Mouse (Mus musculus) lung, embryonic 14.5 days (tissue): ENCODE measurements at regions not wholly inside any gene's neighbourhood (a gene's known extent, or its start where the extent isn't known, plus 50 kb on each side); places are given as distances from the start of the nearest gene placed in this dataset.
A peak's percentile ranks its signal among the peaks of the same experiment; 100 is the strongest.

Experiments
- ATAC-seq: fragments of 200-750 bp; cut with Nextera tagmentation; 2 replicates; pipeline ENCODE4 v1.8.0; 2017; ENCODE audit warnings: mild to moderate bottlenecking, moderate TSS enrichment, moderate library complexity; ENCODE audit not compliant: insufficient read depth
- DNase-seq: peaks from one replicate; pipeline ENCODE4 v3.0.0-alpha.2; 2015
- H3K27ac ChIP-seq: fragments of 300-500 bp; sonication (generic); 2 replicates; pipeline ENCODE4 v1.5.1; 2014; ENCODE audit warnings: low read depth, mild to moderate bottlenecking, moderate library complexity
- H3K27me3 ChIP-seq: fragments of 300-500 bp; sonication (generic); 2 replicates; pipeline ENCODE4 v1.6.1; 2014; ENCODE audit warnings: low read length, control low read depth; ENCODE audit not compliant: insufficient read depth
- H3K36me3 ChIP-seq: fragments of 300-500 bp; sonication (generic); 2 replicates; pipeline ENCODE4 v1.6.1; 2014; ENCODE audit warnings: control low read depth; ENCODE audit not compliant: insufficient read depth
- H3K4me1 ChIP-seq: fragments of 300-500 bp; sonication (generic); 2 replicates; pipeline ENCODE4 v1.6.1; 2014; ENCODE audit warnings: antibody characterized with exemption, control low read depth; ENCODE audit not compliant: insufficient read depth
- H3K4me2 ChIP-seq: fragments of 300-500 bp; sonication (generic); 2 replicates; pipeline ENCODE4 v1.6.1; 2014; ENCODE audit warnings: mild to moderate bottlenecking
- H3K4me3 ChIP-seq: fragments of 300-500 bp; sonication (generic); 2 replicates; pipeline ENCODE4 v1.5.1; 2014; ENCODE audit warnings: low read depth, low read length
- H3K9ac ChIP-seq: fragments of 300-500 bp; sonication (generic); 2 replicates; pipeline ENCODE4 v1.6.1; 2014
- H3K9me3 ChIP-seq: fragments of 300-500 bp; sonication (generic); 2 replicates; pipeline ENCODE4 v1.6.1; 2016; ENCODE audit warnings: low read depth, low read length, control low read depth
- CTCF ChIP-seq: IDR thresholded peaks from 2 replicates; pipeline ENCODE4 v1.5.1; 2016; ENCODE audit warnings: antibody characterized with exemption, low read depth
- WGBS: fragments of 180-500 bp; shearing (Covaris S2); extraction: QIAGEN DNeasy Blood & Tissue Kit; methylation state at CpG from one replicate; pipeline ENCODE4 v1.1.7; 2014; 5-methylcytosine and 5-hydroxymethylcytosine counted together

GRCm38 (mm10) chr12:71763194-71763593 lies 67.7 kb upstream of the Daam1 start:
- Histone ChIP-seq H3K4me2 (no peak overlapping the region), H3K4me1 (no peaks in the 10 kb centered on the region), H3K9me3 (no peaks in the 10 kb centered on the region), H3K36me3 (no peaks in the 10 kb centered on the region), H3K27me3 (no peaks in the 10 kb centered on the region), H3K9ac (no peak overlapping the region), H3K27ac (no peak overlapping the region), H3K4me3 (no peak overlapping the region)
- no peak for ATAC-seq
- peak; percentile 69 for DNase-seq
- TF ChIP-seq CTCF, result peak; percentile 67
- 53% methylated on average over 4 of the region's 4 CpGs for WGBS

DNA sequence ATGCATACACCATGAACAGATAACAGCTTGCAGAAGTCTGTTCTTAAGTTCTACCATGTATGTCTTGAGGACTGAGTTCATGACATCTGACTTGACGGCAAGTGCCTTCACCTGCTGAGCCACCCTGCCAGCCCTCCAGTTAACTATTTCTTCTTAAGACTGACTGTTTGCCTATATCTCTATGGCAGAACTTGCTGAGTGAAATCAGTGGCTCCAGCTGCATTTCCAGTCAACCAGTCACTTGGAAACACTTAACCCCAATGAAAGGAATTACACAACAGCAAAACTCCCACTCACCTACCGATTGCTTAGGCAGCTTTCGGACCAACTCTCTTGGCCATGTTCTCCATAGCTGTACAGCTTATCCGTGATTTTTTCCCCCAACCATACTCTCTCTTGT lies 64.8 kb upstream of the Daam1 start:
- no peak for TF ChIP-seq CTCF
- H3K9me3 ChIP-seq, result no peaks in the 10 kb centered on the region
- 82% methylated on average over 4 of the region's 4 CpGs for WGBS
- H3K27me3 ChIP-seq, result no peaks in the 10 kb centered on the region
- no peak overlapping the region for H3K27ac ChIP-seq
- no peak overlapping the region for H3K9ac ChIP-seq
- H3K36me3 ChIP-seq, result no peaks in the 10 kb centered on the region
- H3K4me1 ChIP-seq, result 0 out of 2 replicates have a peak, but pooled peaks cover 6% of the 10 kb centered on the region
- no peak for DNase-seq
- no peak overlapping the region for H3K4me2 ChIP-seq
- no peak for ATAC-seq
- H3K4me3 ChIP-seq, result no peak overlapping the region

DNA sequence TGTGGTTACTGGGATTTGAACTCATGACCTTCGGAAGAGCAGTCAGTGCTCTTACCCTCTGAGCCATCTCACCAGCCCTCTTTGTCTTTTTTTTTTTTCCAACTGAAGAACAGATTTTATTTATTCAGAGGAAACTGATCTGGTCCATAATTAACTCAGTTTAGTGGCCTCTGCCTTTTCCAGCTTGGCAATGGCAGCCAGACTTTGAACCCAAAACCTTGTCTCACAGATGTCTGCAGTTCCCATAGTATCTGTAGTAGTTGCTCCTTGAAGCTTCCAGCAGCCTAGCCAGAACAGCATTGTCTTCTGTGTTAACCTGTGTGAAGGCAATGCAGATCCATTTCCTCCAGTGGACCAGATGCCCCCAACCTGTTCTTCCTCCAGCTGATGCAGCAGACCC lies 64.2 kb upstream of the Daam1 start:
- 88% methylated on average over 1 of the region's 1 CpGs for WGBS

DNA sequence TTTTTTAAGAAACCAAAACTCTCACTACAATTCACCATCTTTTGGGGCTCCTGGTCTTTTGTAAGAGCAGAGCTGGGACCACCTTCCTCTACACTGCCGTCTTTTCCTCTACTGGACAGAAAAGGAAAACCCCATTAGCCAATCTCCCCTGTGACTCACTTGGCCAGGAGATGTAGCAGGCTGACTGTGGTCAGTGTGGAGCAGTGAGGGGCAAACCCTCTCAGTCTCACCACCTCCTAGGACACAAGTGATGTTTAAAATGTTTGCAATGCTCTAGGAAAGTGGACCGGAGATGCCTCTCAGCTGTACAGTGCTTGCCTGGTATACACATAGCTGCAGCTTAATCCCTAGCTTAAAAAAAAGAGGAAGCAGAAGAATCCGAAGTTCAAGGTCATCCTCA lies 63.0 kb upstream of the Daam1 start:
- no peak overlapping the region for H3K4me2 ChIP-seq
- H3K27me3 ChIP-seq, result no peaks in the 10 kb centered on the region
- no peak; the same call in 1 of the 2 replicates for TF ChIP-seq CTCF
- no peak overlapping the region for H3K9ac ChIP-seq
- 32% methylated on average over 3 of the region's 3 CpGs for WGBS
- DNase-seq (no peak), ATAC-seq (peak; percentile 33; the same call in 1 of the 2 replicates)
- no peaks in the 10 kb centered on the region for H3K36me3 ChIP-seq
- H3K4me1 ChIP-seq, result 0 out of 2 replicates have a peak, but pooled peaks cover 6% of the 10 kb centered on the region
- H3K27ac ChIP-seq, result no peak overlapping the region
- H3K9me3 ChIP-seq, result no peaks in the 10 kb centered on the region
- no peak overlapping the region for H3K4me3 ChIP-seq

More for the DNA sequence above, 64.2 kb upstream of the Daam1 start:
- H3K27ac ChIP-seq, result no peak overlapping the region
- 0 out of 2 replicates have a peak, but pooled peaks cover 6% of the 10 kb centered on the region for H3K4me1 ChIP-seq
- no peak for TF ChIP-seq CTCF
- no peak overlapping the region for H3K9ac ChIP-seq
- no peaks in the 10 kb centered on the region for H3K36me3 ChIP-seq
- ATAC-seq, result no peak
- H3K27me3 ChIP-seq, result no peaks in the 10 kb centered on the region
- H3K9me3 ChIP-seq, result no peaks in the 10 kb centered on the region
- H3K4me2 ChIP-seq, result no peak overlapping the region
- no peak overlapping the region for H3K4me3 ChIP-seq
- DNase-seq, result no peak

- Histone ChIP-seq H3K4me2 (peak overlapping the region; percentile 68), H3K36me3 (no peaks in the 10 kb centered on the region), H3K9ac (peak overlapping the region; percentile 41; the same call in 1 of the 2 replicates), H3K27me3 (no peaks in the 10 kb centered on the region), H3K27ac (no peak overlapping the region), H3K4me1 (0 out of 2 replicates have a peak, but pooled peaks cover 6% of the 10 kb centered on the region), H3K9me3 (no peaks in the 10 kb centered on the region), H3K4me3 (peak overlapping the region; percentile 28)
- peak; percentile 96 for DNase-seq
- peak; percentile 93 for TF ChIP-seq CTCF
- ATAC-seq, result 0 out of 2 replicates have a peak, but pooled peaks have one; percentile 35
- 3% methylated on average over 12 of the region's 12 CpGs for WGBS
Measured at GRCm38 (mm10) chr12:71768471-71768870, 62.4 kb upstream of the Daam1 start.

- Histone ChIP-seq H3K27ac (no peak overlapping the region), H3K9me3 (no peaks in the 10 kb centered on the region), H3K36me3 (no peaks in the 10 kb centered on the region), H3K9ac (peak overlapping the region; percentile 41; the same call in 1 of the 2 replicates), H3K4me2 (peak overlapping the region; percentile 68), H3K4me1 (0 out of 2 replicates have a peak, but pooled peaks cover 6% of the 10 kb centered on the region), H3K27me3 (no peaks in the 10 kb centered on the region), H3K4me3 (peak overlapping the region; percentile 28)
- DNase-seq (peak; percentile 47), ATAC-seq (no peak)
- no peak for TF ChIP-seq CTCF
- 33% methylated on average over 9 of the region's 9 CpGs for WGBS
Measured at GRCm38 (mm10) chr12:71768890-71769289, 62.0 kb upstream of the Daam1 start.

DNA sequence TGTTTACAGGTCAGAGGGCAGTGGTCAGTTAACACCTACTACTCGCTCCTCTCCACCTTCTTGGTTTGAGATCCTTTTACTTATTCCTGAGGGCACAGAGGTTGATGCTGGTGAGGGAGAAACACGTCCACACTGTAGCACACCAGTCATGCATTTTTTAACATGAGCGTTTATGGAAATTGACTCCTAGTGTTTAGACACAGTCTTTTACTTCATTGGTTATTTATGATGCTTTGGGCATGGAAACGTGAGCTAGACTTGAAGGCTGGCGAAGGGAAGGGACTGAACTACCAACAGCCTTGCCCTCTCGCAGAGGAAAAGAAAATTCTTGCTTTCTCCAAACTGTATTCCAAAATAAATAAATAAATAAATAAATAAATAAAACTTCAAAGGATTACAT lies 61.6 kb upstream of the Daam1 start:
- 66% methylated on average over 6 of the region's 6 CpGs for whole genome bisulfite sequencing
- H3K36me3 ChIP-seq, result no peaks in the 10 kb centered on the region
- H3K4me2 ChIP-seq, result peak overlapping the region; percentile 68
- H3K4me3 ChIP-seq, result no peak overlapping the region
- TF ChIP-seq CTCF, result no peak
- H3K9me3 ChIP-seq, result no peaks in the 10 kb centered on the region
- 0 out of 2 replicates have a peak, but pooled peaks cover 6% of the 10 kb centered on the region for H3K4me1 ChIP-seq
- H3K27ac ChIP-seq, result no peak overlapping the region
- H3K27me3 ChIP-seq, result no peaks in the 10 kb centered on the region
- DNase-seq (no peak), ATAC-seq (no peak)
- no peak overlapping the region for H3K9ac ChIP-seq
